Mouse (Mus musculus): ENCODE data around the gene Klhl31. TPM values are rescaled to one million over a fixed set of nuclear protein-coding genes. Genes with fewer than 3 reads are reported as not detected.

Gene Klhl31
- total RNA-seq, 2 experiments from 2014 or later = not detected

DNA sequence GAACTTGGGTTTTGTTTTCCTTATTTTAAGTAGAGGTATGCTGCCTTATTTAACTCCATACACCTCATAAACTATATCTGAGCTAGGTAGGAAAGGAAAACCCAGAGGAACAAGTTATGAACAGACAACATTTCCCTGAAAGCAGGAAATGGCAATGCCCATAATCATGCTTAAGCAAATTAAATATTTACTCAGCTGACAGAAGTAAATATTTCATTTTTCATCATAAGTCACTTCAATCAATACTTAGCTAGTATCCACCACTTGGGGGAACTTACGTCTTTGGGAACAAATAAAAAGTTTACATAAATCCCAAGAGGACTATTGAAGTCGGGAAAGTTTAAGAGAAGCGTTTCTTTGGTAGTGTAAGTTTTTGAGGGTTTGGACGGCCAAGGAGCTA is 67.2 kb downstream of the Klhl31 start:
- DNase-seq (ENCODE audit: low spot score in 2 of 2) = no peak

DNA sequence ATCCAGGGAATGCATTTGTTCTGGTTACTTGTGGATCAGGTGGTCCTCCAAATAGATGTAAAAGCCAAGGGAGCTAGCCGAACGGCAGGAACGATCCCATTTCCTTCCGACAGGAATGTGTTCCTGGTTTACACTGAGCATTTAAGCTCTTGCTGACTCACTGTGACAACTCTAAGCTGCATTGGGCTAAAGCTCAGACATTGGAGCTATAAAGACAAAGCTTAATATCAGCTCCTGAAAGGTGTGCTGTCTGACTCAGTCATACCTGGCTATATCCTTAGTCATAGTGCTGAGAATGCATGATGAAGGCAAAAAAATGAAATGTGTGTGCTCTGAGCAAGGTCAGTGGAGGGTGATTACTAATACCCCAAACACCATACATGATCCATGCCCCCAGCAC is 67.8 kb downstream of the Klhl31 start:
- DNase-seq (ENCODE audit: low spot score in 2 of 2) = no peak

DNA sequence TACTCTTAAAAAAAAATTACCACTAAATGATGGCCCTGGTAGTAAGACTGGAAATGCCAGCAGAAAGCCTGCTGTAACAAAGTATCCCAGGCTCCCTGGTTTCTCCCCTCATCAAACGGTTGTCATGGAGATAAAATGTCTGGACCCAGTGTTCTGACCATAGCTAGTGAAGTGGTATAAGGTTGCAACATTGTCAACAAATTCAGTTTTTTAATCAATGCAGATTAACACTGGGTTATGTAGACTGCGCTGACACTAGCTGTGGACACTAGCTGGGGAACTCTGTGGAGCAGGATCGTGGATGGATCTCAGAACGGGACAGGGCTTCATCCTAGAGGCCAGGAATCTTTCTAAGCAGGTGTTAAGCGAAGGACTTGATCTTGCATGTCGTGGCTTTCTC is 70.2 kb downstream of the Klhl31 start:
- DNase-seq (ENCODE audit: low spot score in 2 of 2) = no peak

DNA sequence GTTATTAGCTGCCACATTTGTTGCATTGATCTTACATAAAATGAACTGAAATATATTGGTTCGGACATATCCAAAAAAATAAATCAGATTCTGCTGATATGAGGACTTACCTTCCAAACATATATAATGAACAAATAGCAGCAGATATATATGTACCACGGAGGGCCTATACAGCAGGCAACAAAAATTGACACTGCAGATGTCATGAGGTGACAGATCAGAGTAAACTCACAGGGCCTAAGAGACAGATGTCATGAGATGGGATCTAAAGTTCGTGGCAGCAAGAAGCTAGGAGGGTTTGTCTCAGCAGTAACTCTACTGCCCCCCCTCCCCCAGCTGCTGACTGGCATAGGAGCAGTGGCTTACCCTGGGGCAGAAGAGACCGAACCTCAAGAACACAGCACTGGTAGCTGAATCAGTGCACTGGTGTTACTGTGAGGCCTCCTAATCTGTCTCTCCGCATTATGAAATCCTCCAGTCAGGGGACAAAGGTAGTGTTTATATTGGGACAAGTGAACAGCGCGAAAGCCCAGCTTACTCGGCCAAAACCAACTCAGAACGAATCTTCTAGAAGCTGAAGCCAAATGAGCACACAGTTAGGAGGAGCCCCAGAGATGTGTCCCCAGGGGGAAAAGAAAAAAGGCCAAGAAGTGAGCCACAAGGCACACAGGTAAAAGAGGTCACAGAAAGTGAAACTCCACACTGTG is 71.3 kb downstream of the Klhl31 start:
- DNase-seq (ENCODE audit: low spot score in 2 of 2) = no peak

DNA sequence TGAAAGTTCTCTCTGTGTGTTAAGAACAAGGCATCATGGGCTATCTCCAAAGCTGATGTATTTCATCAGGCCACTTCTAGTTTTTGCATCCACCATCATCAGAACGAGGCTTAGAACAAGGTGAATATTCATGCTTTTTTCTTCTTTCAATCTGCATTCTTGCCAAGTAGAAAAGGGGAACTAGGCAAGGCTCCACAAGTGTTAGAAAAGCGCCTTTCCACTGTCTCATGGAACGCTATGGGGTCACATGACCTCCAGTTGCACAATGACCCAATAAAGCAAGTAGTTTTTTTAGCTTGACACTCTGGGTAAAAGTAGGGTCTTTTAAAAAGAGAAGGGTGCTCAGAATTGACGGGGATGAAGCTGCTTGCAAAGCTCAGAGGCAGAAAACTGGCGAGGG is 72.7 kb downstream of the Klhl31 start:
- DNase-seq (ENCODE audit: low spot score in 2 of 2) = no peak

Other genes starting within 250 kb of the Klhl31 start
- gene Lrrc1, start 91.6 kb upstream of the Klhl31 start, total RNA-seq (2021) = 1 to 10 TPM; 7.3 to 9.4 TPM
- gene Gclc, start 118.0 kb downstream of the Klhl31 start, total RNA-seq (2021) = 10 to 100 TPM; 45.1 to 46.3 TPM

Data from layer of hippocampus, adult 18-20 months (tissue).